Mouse (Mus musculus) right cerebral cortex, postnatal 10 days (tissue): ENCODE results near the gene Cacna1d.

Experiments
- DNase-seq, 2 experiments: peaks; one replicate each; pipeline ENCODE4 v3.0.0; 2021; ENCODE audit warnings: low spot score in 2 of 2

Cacna1d gene

GRCm38 (mm10) chr14:30458820-30459219 is 32.4 kb downstream of the Cacna1d start:
- no peak for DNase-seq

- DNase-seq = peak; percentile 46 to 65
Measured at GRCm38 (mm10) chr14:30457897-30458296, 33.4 kb downstream of the Cacna1d start.

DNA sequence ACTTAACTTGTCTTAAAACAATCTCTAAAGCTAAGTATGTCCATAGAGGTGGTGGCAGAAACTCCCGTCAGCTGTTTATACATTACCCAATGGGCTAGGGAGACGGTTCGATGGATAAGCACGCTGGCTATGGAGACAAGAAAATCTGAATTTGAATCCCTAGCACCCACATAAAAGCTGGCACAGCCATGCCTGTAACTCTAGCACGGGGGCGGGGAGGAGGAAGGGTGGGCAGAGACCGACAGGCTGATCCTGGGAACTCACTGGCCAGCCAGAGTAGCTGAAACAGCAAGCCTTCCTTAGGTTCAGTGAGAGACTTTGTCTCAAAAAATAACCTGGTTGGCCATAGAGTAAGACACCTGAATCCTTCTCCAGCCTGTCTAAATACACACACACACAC is 33.8 kb downstream of the Cacna1d start:
- DNase-seq = peak; percentile 44 to 52

GRCm38 (mm10) chr14:30455801-30456595 is 35.3 kb downstream of the Cacna1d start:
- no peak for DNase-seq

- no peak for DNase-seq
Measured at GRCm38 (mm10) chr14:30439915-30440314, 51.3 kb downstream of the Cacna1d start.

- no peak for DNase-seq
Measured at GRCm38 (mm10) chr14:30435316-30435715, 55.9 kb downstream of the Cacna1d start.

- no peak for DNase-seq
Measured at GRCm38 (mm10) chr14:30430446-30430845, 60.8 kb downstream of the Cacna1d start.

GRCm38 (mm10) chr14:30430026-30430425 is 61.2 kb downstream of the Cacna1d start:
- no peak for DNase-seq

GRCm38 (mm10) chr14:30429606-30430005 is 61.6 kb downstream of the Cacna1d start:
- DNase-seq = no peak

DNA sequence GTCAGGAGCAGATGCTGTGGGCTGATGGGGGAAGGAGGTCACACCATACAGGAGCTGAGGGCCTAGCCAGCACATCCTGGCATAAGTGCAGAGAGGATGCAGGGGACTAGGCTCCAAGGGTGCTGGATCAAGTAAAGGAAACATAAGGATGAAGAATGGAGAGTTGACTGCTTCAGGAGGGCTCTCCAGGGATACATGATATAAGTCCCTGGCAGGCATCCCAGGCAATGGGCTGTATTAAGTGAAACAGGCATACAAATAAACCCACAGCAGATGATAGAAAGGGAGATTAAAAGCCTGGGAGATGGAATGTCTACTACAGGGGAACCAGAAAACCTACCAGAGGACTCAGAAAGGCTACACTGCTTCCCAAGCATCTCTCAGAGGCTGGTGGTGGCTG is 62.5 kb downstream of the Cacna1d start:
- no peak for DNase-seq

- no peak for DNase-seq
Measured at GRCm38 (mm10) chr14:30425876-30426275, 65.4 kb downstream of the Cacna1d start.

- DNase-seq = no peak
Measured at GRCm38 (mm10) chr14:30425175-30425574, 66.1 kb downstream of the Cacna1d start.

- no peak for DNase-seq
Measured at GRCm38 (mm10) chr14:30424638-30425037, 66.6 kb downstream of the Cacna1d start.

DNA sequence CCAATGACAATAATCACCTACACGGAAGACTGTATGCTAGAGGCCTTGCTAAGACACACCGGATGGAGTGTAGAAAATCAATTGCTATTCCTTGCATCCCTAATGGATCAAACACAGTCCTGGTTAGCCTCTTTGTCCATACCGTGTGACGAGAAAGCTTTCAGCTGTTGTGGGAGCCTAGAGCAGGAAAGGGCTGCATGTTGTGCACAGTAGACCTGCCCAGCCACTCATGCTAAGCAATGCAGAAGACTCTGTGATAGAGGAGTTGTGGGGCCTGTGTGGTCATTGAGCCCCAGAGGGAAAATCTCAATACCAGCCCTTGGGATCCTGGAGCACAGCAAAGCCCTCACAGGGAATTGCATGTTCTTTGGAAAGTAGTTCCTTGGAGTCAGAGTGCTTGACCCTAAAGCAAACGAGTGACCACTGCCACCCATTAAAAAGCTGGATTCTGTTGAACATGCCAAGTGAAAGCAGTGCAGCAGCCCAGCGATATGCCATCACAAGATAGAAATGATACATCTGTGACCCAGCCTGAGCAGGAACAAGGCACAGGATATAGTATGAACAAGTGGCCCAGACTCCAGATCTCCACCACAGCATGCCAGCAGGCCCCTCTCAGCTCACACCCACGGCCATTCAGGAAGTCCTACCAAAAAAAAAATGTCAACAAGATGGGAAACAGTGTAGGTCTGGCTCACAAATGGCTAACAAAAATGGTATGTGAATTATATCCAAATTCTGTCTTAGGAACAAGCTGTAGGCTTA is 68.7 kb downstream of the Cacna1d start:
- DNase-seq = no peak

DNA sequence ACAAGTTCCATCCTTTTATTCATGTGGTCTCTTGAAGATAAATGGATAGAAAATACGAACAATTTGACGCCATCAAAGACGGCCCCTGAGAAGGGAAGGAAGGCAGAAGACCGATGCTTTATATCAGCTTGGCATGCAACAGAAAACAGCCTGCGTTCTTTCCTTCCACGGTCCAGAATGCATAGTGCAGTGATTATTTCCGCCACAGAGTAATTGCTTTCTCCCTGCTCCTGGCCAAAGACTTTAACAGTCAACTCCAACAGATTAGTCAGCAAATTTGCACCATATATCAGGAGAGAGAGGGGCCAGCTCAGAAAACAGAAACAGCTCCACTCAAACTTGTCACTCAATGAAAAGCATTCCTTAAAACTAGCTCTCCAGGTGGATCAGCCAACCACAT is 71.8 kb downstream of the Cacna1d start:
- no peak for DNase-seq

- no peak for DNase-seq
Measured at GRCm38 (mm10) chr14:30419046-30419445, 72.2 kb downstream of the Cacna1d start.

- DNase-seq = no peak
Measured at GRCm38 (mm10) chr14:30415830-30416229, 75.4 kb downstream of the Cacna1d start.

GRCm38 (mm10) chr14:30414131-30414530 is 77.1 kb downstream of the Cacna1d start:
- no peak for DNase-seq

GRCm38 (mm10) chr14:30409331-30409730 is 81.9 kb downstream of the Cacna1d start:
- no peak for DNase-seq

DNA sequence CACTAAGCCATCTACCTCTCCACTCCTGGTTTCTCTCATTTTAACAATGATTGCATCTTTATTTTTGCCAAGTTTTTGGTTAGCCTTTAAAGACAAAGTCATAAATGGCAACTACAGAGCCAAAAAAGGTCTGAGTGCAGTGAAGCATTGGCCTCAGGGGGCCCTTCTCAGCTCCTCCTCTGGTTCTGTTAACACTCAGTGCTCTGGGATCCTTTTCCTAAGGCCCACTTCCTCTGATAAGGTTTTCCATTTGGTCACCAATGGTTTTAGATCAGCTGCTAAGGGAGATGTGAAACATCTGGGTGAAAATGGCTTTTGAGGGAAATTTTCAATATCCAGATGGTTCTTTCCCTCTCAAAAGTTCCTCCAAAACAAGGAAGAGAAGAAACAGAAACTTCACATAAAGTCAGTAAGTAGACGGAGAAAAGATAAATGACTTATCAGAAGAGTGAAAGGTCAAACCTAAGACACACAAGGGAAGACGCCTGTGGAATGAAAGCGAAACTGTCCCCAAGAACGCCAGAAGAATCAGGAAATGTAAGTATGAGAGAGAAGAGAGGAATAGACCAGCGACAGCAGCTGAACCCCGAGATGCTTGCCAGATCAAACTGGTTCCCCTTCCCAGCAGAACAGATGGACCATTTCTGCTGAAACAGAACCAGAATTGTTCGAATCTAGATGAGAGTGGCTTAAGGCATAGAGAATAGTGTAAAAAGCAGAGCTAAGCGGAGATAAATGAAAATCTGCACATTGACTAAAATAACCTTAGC is 85.6 kb downstream of the Cacna1d start:
- peak in 1 of 2 experiments; percentile 30 for DNase-seq

DNA sequence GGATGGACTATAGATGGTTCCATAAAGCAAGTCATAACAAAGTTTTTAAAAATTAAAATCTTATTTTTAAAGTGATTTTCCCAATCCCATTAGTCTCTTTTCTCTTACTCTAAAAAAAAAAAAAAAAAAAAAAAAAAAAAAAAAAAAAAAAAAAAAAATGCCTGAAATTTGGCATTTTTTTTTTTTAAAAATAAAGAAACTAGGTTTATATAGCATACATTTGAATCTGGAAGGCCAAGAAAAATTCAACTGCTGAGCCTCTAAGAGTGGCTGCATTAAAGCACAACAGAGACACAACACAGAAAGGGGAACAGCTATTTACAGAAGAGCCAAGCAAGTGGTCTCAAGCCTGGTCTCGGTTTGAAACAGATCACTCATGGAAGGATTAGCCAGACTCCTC is 112.9 kb downstream of the Cacna1d start:
- no peak for DNase-seq

DNA sequence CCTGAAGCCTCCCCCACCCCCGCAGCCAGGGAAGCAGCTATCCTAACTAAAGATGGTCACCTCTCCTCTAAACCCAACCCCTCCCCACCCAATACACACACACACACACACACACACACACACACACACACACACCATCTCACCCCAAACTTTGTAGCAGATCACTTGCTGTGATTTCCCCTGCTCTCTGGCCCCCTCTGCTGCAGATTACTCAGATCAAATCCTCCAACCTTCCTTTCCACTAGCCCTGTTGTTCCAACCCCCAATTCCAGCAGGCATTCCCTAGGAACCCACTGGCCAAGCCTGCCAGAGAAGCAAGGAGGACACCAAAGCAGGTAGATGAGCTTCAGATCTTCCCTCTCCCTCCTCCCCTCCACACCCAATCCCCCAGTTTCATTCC is 118.4 kb downstream of the Cacna1d start:
- DNase-seq = no peak
